Mouse (Mus musculus): Measurements from ENCODE around the gene Ttc28. TPM values are rescaled to one million over a fixed set of nuclear protein-coding genes. Genes with fewer than 3 reads are reported as not detected.

The Ttc28 gene
- total and polyA plus RNA-seq, 2 experiments from 2014 or later: 14.5 to 50.4 TPM

DNA sequence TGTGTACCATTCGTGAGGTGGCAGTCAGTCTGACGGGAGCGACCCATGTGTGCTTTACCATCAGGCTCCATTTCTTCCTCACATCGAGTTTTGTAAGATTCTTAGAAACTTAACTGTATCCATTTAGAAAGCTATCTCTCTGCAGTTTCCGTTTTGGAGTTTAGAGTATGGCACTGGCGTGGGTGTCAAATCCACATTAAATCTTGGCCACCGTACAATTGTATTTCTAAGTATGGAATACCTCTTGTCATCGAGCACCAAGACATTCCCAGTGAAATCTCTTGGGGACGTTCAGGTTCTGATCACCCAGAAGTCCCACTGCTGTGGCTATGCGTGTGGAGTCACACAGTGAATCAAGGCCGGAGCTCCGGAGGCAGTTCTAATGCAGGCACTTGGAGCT lies 276.3 kb downstream of the Ttc28 start:
- no peaks in the 10 kb centered on the region for H3K36me3 ChIP-seq (ENCODE audit: insufficient read depth)
- H3K9ac ChIP-seq: no peak overlapping the region
- no peak overlapping the region for H3K4me2 ChIP-seq (ENCODE audit: low read depth)
- 80% methylated on average over 12 of the region's 12 CpGs for WGBS
- H3K27ac ChIP-seq (ENCODE audit: low read depth, low read length): 0 out of 2 replicates have a peak overlapping the region, but pooled peaks have one; percentile 15
- H3K9me3 ChIP-seq (ENCODE audit: low read length): no peaks in the 10 kb centered on the region
- TF ChIP-seq CTCF (IDR thresholded peaks at IDR 0.05; ENCODE audit: low read depth): no peak
- no peak overlapping the region for H3K4me3 ChIP-seq (ENCODE audit: low read depth, low read length)
- no peaks in the 10 kb centered on the region for H3K27me3 ChIP-seq (ENCODE audit: insufficient read depth, low read length)
- DNase-seq (no peak), ATAC-seq (no peak)
- peaks cover 30% of the 10 kb centered on the region for H3K4me1 ChIP-seq (ENCODE audit: insufficient read depth)

DNA sequence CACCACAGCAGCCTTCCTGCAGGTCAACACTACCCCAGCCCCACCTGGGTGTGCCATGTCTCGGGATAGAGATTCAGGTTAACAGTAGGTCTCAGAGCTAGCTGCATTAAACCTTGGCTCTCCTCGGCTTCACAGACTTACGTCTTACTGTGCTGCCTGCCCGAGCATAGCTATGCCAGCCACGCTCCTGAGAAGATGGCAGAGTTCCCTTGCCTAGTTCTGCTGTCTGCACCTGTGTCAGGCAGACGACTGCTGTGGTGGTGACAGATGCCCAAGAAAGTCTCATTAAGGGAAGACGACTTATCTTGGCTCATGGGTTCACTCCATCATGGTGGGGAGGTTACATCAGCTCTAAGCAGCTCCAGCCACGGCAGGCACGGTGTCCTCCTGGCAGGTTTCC lies 278.7 kb downstream of the Ttc28 start:
- H3K27ac ChIP-seq (ENCODE audit: low read depth, low read length): no peak overlapping the region
- no peak overlapping the region for H3K4me3 ChIP-seq (ENCODE audit: low read depth, low read length)
- H3K4me1 ChIP-seq (ENCODE audit: insufficient read depth): peaks cover 37% of the 10 kb centered on the region
- no peak overlapping the region for H3K4me2 ChIP-seq (ENCODE audit: low read depth)
- no peaks in the 10 kb centered on the region for H3K9me3 ChIP-seq (ENCODE audit: low read length)
- H3K9ac ChIP-seq: no peak overlapping the region
- no peak for TF ChIP-seq CTCF (IDR thresholded peaks at IDR 0.05; ENCODE audit: low read depth)
- 65% methylated on average over 9 of the region's 9 CpGs for WGBS
- H3K36me3 ChIP-seq (ENCODE audit: insufficient read depth): no peaks in the 10 kb centered on the region
- H3K27me3 ChIP-seq (ENCODE audit: insufficient read depth, low read length): no peaks in the 10 kb centered on the region
- DNase-seq (peak; percentile 50), ATAC-seq (no peak)

DNA sequence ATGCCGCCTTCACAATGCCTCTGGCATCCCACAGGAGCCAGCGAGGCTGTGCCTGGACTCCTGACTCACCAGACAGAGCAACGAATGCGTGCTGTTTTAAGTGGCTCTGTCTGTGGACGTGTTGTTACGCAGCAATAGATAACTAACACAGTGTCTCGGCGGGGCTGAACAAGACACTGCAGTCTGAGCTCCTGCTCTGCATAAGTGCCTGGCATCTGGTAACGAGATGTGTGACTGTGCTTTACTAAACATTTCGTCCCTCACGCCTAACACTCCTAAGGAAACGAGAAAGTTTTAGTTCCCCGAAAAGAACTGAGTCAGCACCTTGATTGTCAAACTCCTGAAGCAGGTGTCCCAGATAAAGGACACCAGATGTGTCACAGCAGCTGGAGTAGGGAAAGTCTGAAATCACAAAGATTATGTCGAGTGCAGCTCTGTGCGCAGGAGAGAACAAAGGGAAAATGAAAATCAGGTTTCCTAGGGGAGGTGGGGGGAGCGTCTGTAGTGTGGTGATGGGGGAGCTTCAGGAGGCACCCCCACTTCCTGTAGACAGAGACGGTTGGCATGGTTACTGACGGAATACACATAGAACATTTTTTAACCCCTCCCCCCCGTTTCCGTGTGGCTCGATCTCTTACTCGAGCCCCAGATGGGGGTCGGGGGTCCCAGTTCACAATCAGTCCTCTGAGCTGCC lies 280.2 kb downstream of the Ttc28 start:
- ATAC-seq (peak; percentile 87), DNase-seq (peak; percentile 71)
- H3K36me3 ChIP-seq (ENCODE audit: insufficient read depth): no peaks in the 10 kb centered on the region
- no peak for TF ChIP-seq CTCF (IDR thresholded peaks at IDR 0.05; ENCODE audit: low read depth)
- no peaks in the 10 kb centered on the region for H3K9me3 ChIP-seq (ENCODE audit: low read length)
- H3K4me2 ChIP-seq (ENCODE audit: low read depth): peak overlapping the region; percentile 26
- H3K9ac ChIP-seq: no peak overlapping the region
- WGBS: 20% methylated on average over 23 of the region's 23 CpGs
- H3K27me3 ChIP-seq (ENCODE audit: insufficient read depth, low read length): no peaks in the 10 kb centered on the region
- peak overlapping the region; percentile 23; the same call in 1 of the 2 replicates for H3K27ac ChIP-seq (ENCODE audit: low read depth, low read length)
- H3K4me3 ChIP-seq (ENCODE audit: low read depth, low read length): no peak overlapping the region
- H3K4me1 ChIP-seq (ENCODE audit: insufficient read depth): peaks cover 35% of the 10 kb centered on the region

DNA sequence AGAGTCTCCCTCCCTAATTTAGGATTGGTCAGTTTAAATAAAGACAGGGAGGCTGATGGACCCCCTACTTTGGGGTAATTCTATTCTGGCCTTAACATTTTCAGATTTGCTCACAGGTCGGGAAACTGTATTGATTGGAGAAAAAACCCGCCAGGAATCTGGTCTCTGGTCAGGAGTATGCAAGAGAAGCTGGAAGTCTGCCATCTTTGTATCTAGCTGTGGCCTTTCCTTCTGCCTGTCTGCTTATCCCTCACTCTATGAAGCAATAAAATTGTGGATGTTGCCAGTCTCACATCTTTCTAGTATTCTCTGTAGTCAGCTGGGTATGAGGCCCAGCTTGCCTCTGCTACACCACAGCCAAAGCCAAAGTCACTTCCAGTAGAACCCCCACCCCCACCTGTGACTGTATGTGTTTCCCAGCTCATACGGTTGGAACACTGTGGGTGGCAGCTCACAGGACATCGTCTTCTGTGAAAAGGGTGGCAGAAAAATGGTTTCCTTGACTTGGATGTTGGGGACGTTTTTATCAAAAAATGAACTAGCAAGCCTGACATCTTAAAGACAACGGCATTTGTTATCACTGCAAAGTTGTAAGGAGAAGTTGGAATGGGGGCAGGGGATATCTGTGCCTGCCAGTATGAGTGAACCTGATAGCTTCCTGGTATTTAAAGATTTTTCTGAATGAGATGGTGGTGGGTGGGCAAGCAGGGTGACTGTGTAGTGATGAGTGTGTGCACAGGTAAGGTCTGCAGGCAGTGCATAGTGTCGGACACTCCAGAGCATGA lies 281.7 kb downstream of the Ttc28 start:
- peaks cover 35% of the 10 kb centered on the region for H3K4me1 ChIP-seq (ENCODE audit: insufficient read depth)
- no peaks in the 10 kb centered on the region for H3K27me3 ChIP-seq (ENCODE audit: insufficient read depth, low read length)
- no peak overlapping the region for H3K4me3 ChIP-seq (ENCODE audit: low read depth, low read length)
- H3K9ac ChIP-seq: no peak overlapping the region
- ATAC-seq: no peak
- no peak overlapping the region for H3K27ac ChIP-seq (ENCODE audit: low read depth, low read length)
- 55% methylated on average over 7 of the region's 7 CpGs for WGBS
- TF ChIP-seq CTCF (IDR thresholded peaks at IDR 0.05; ENCODE audit: low read depth): no peak
- H3K4me2 ChIP-seq (ENCODE audit: low read depth): no peak overlapping the region
- H3K9me3 ChIP-seq (ENCODE audit: low read length): no peaks in the 10 kb centered on the region
- no peak for DNase-seq
- H3K36me3 ChIP-seq (ENCODE audit: insufficient read depth): no peaks in the 10 kb centered on the region

DNA sequence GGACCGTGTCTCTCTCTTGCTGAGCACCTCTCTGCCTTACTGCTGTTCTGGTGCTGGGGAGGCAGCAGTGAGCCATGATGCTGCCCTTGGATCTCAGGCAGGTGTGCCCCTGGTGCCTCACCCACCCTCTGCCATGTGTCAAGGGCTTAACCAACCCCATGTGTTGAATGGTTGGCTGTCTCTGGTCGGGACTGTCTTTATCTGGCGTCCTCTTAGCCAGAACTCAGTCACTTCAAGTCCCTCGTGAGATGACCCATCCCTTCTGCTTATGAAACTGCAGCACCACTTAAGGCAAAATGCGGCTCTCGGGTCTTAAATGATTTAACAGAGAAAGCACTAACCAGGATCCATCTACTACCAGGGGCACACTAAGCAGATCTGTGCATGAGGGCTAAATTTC lies 283.3 kb downstream of the Ttc28 start:
- TF ChIP-seq CTCF (IDR thresholded peaks at IDR 0.05; ENCODE audit: low read depth): no peak
- peaks cover 35% of the 10 kb centered on the region for H3K4me1 ChIP-seq (ENCODE audit: insufficient read depth)
- H3K4me3 ChIP-seq (ENCODE audit: low read depth, low read length): no peak overlapping the region
- DNase-seq (no peak), ATAC-seq (no peak)
- H3K9ac ChIP-seq: 0 out of 2 replicates have a peak overlapping the region, but pooled peaks have one; percentile 18
- H3K9me3 ChIP-seq (ENCODE audit: low read length): no peaks in the 10 kb centered on the region
- no peak overlapping the region for H3K27ac ChIP-seq (ENCODE audit: low read depth, low read length)
- 60% methylated on average over 6 of the region's 6 CpGs for WGBS
- H3K4me2 ChIP-seq (ENCODE audit: low read depth): no peak overlapping the region
- H3K36me3 ChIP-seq (ENCODE audit: insufficient read depth): no peaks in the 10 kb centered on the region
- H3K27me3 ChIP-seq (ENCODE audit: insufficient read depth, low read length): no peaks in the 10 kb centered on the region

DNA sequence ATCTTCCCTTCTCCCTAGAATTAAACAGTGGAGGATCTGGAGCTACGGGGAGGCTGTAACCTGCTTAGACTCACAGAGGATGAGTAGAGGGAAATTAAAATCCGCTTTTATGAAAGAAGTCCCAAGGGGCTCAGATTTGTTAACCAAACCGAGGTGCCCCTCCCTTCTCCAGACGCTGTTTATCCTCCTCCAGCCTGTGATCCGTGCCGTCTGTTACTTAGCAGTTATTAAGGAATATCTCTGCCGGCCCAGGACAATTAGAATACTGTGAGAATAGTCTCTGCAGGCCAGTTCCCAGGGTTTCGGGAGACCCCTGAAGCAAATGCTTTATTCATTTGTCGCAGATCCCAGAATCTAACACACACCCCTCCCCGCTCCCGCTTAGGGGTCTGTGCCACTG lies 283.8 kb downstream of the Ttc28 start:
- Histone ChIP-seq H3K36me3 (ENCODE audit: insufficient read depth) (no peaks in the 10 kb centered on the region), H3K4me3 (ENCODE audit: low read depth, low read length) (no peak overlapping the region), H3K9me3 (ENCODE audit: low read length) (no peaks in the 10 kb centered on the region), H3K4me2 (ENCODE audit: low read depth) (no peak overlapping the region), H3K27ac (ENCODE audit: low read depth, low read length) (no peak overlapping the region), H3K4me1 (ENCODE audit: insufficient read depth) (peaks cover 33% of the 10 kb centered on the region), H3K9ac (peak overlapping the region; percentile 18; the same call in 1 of the 2 replicates), H3K27me3 (ENCODE audit: insufficient read depth, low read length) (no peaks in the 10 kb centered on the region)
- 24% methylated on average over 11 of the region's 11 CpGs for WGBS
- no peak for TF ChIP-seq CTCF (IDR thresholded peaks at IDR 0.05; ENCODE audit: low read depth)
- no peak for ATAC-seq
- DNase-seq: peak; percentile 33

DNA sequence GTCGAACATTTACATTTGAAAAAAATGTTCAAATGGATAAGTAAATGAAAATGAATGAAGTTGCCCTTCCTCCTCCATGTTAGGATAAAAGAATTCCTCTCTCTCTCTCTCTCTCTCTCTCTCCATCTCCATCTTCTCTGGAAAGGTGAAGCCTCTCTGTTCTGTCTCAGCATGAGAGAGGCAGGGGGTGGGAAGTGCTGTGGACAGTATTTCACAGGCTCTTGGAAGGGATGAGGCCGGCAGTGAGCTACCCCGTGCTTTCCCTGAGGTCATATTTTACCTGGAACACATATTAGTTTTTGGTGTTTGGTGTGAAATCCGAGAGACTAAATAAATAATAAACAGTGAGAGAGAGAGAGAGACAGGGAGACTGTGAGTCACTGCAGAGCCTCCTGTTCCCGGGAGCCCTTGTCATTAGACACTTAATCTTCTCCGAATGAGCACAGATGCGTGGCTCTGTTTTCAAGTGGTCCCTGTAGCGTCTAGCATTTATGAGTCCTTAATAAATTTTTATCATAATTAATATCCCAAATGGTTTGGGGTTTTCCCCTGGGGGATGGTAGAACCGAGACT lies 284.8 kb downstream of the Ttc28 start:
- no peak overlapping the region for H3K9ac ChIP-seq
- no peak for DNase-seq
- TF ChIP-seq CTCF (IDR thresholded peaks at IDR 0.05; ENCODE audit: low read depth): no peak

More for the DNA sequence above, 284.8 kb downstream of the Ttc28 start:
- no peak for ATAC-seq
- Histone ChIP-seq H3K9me3 (ENCODE audit: low read length) (no peaks in the 10 kb centered on the region), H3K27me3 (ENCODE audit: insufficient read depth, low read length) (no peaks in the 10 kb centered on the region), H3K4me2 (ENCODE audit: low read depth) (no peak overlapping the region), H3K4me3 (ENCODE audit: low read depth, low read length) (no peak overlapping the region), H3K27ac (ENCODE audit: low read depth, low read length) (no peak overlapping the region), H3K4me1 (ENCODE audit: insufficient read depth) (peaks cover 23% of the 10 kb centered on the region), H3K36me3 (ENCODE audit: insufficient read depth) (no peaks in the 10 kb centered on the region)
- 31% methylated on average over 9 of the region's 9 CpGs for WGBS
